Comparison of ENCODE assay signal across 25 mouse cellular contexts in genomic region chr14:48224203-48224602, GRCm38 (mm10).
DNase-seq lines count a peak whose midpoint lies in the region; ATAC-seq and TF ChIP-seq lines count a peak whose summit lies in the region.
"Had no signal": no experiment of that assay in that cellular context is flagged by ENCODE, and none has a peak within 500 bp of the region (broad histone marks: within the 10 kb centered on the region; RNA-seq: fewer than 3 reads in every experiment).

No protein-coding gene starts in this region.

- TF ChIP-seq EP300 in lung, postnatal 0 days (IDR thresholded peaks at IDR 0.05), result no peak

- peaks cover 14% of the 10 kb centered on the region for H3K4me1 ChIP-seq in forebrain, embryonic 16.5 days (replicated peaks; ENCODE audit: control insufficient read depth, insufficient read depth, low read length)
- peaks cover 14% of the 10 kb centered on the region for H3K4me1 ChIP-seq in forebrain, embryonic 10.5 days
- no peaks in the 10 kb centered on the region; the same call in 1 of the 2 replicates for H3K4me1 ChIP-seq in lung, postnatal 0 days (ENCODE audit: insufficient read depth, low read depth, low read length)
- H3K4me1 ChIP-seq in olfactory bulb, adult 2 months (ENCODE audit: control insufficient read depth, insufficient read depth, low read length), result peaks cover 25% of the 10 kb centered on the region
- H3K4me1 ChIP-seq in intestine, embryonic 15.5 days (replicated peaks), result peaks cover 3% of the 10 kb centered on the region; the same call in 1 of the 2 replicates
- H3K4me1 ChIP-seq: liver, embryonic 15.5 days; megakaryocyte, embryonic 14.5 days had no signal

- no peak for TF ChIP-seq CTCF in lung, postnatal 0 days (IDR thresholded peaks at IDR 0.05)
- no peak for TF ChIP-seq CTCF in olfactory bulb, adult 2 months (IDR thresholded peaks at IDR 0.05; ENCODE audit: insufficient read depth, low read depth, low read length)

- no peak for DNase-seq in forebrain, embryonic 10.5 days (ENCODE audit: extremely low spot score, low spot score)
- peak; percentile 56 for DNase-seq in layer of hippocampus, adult 9-11 months
- DNase-seq in layer of hippocampus, postnatal 10 days (ENCODE audit: low spot score in 2 of 2), result no peak
- DNase-seq in lung, postnatal 0 days (ENCODE audit: low spot score), result peak; percentile 84
- DNase-seq in lung, postnatal 10 days, result no peak
- DNase-seq: heart, adult 2 months; heart, postnatal 4 days; kidney, adult 9 months; kidney, postnatal 10 days; lung, postnatal 36 days; right cerebral cortex, postnatal 25 days; spleen, adult 18-20 months; thymus, adult 2 months; thymus, postnatal 36 days had no signal

- peak overlapping the region; percentile 50 for H3K27ac ChIP-seq in forebrain, embryonic 16.5 days (ENCODE audit: low read length)
- H3K27ac ChIP-seq in forebrain, embryonic 10.5 days, result no peak overlapping the region
- H3K27ac ChIP-seq in lung, postnatal 0 days (ENCODE audit: low read length), result no peak overlapping the region
- 0 out of 2 replicates have a peak overlapping the region, but pooled peaks have one; percentile 14 for H3K27ac ChIP-seq in olfactory bulb, adult 2 months (ENCODE audit: insufficient read depth, low read depth, low read length)
- no peak overlapping the region for H3K27ac ChIP-seq in intestine, embryonic 15.5 days
- H3K27ac ChIP-seq: gastrocnemius, adult 2 months; heart, adult 2 months; hindbrain, embryonic 13.5 days; liver, embryonic 15.5 days; midbrain, embryonic 12.5 days had no signal

- no peak for ATAC-seq in forebrain, embryonic 16.5 days
- peak; percentile 60 for ATAC-seq in lung, postnatal 0 days
- no peak for ATAC-seq in intestine, embryonic 15.5 days
- ATAC-seq: intestine, postnatal 0 days had no signal

- TF ChIP-seq POLR2A in olfactory bulb, adult 2 months (IDR thresholded peaks at IDR 0.05; ENCODE audit: insufficient read depth, low read depth, low read length), result no peak

- H3K27me3 ChIP-seq in forebrain, embryonic 16.5 days (replicated peaks; ENCODE audit: control insufficient read depth, insufficient read depth, low read length), result no peaks in the 10 kb centered on the region
- H3K27me3 ChIP-seq in forebrain, embryonic 10.5 days (ENCODE audit: poor library complexity, severe bottlenecking), result no peaks in the 10 kb centered on the region
- H3K27me3 ChIP-seq in lung, postnatal 0 days (replicated peaks; ENCODE audit: insufficient read depth, low read length), result no peaks in the 10 kb centered on the region
- no peaks in the 10 kb centered on the region for H3K27me3 ChIP-seq in intestine, embryonic 15.5 days (replicated peaks)
- H3K27me3 ChIP-seq: heart, embryonic 12.5 days; hindbrain, embryonic 13.5 days; limb, embryonic 12.5 days; liver, embryonic 15.5 days; megakaryocyte, embryonic 14.5 days; midbrain, embryonic 12.5 days had no signal

- H3K36me3 ChIP-seq in forebrain, embryonic 16.5 days (ENCODE audit: control insufficient read depth, insufficient read depth), result no peaks in the 10 kb centered on the region
- peaks cover 12% of the 10 kb centered on the region for H3K36me3 ChIP-seq in forebrain, embryonic 10.5 days (replicated peaks)
- no peaks in the 10 kb centered on the region for H3K36me3 ChIP-seq in lung, postnatal 0 days (ENCODE audit: insufficient read depth, low read length)
- no peaks in the 10 kb centered on the region for H3K36me3 ChIP-seq in intestine, embryonic 15.5 days
- H3K36me3 ChIP-seq: heart, embryonic 12.5 days; hindbrain, embryonic 13.5 days; liver, embryonic 15.5 days had no signal

- 59% methylated on average over 1 of the region's 1 CpGs for WGBS in forebrain, embryonic 16.5 days
- 95% methylated on average over 1 of the region's 1 CpGs for WGBS in forebrain, embryonic 10.5 days
- 72% methylated on average over 1 of the region's 1 CpGs for WGBS in lung, postnatal 0 days
- 66% methylated on average over 1 of the region's 1 CpGs for WGBS in olfactory bulb, adult 2 months
- 91% methylated on average over 1 of the region's 1 CpGs for WGBS in intestine, embryonic 15.5 days

- no peak overlapping the region for H3K4me2 ChIP-seq in forebrain, embryonic 16.5 days (ENCODE audit: low read length)
- H3K4me2 ChIP-seq in lung, postnatal 0 days (replicated peaks; ENCODE audit: low read depth, low read length), result no peak overlapping the region
- no peak overlapping the region for H3K4me2 ChIP-seq in intestine, embryonic 15.5 days (replicated peaks)
- H3K4me2 ChIP-seq: heart, embryonic 12.5 days; hindbrain, embryonic 13.5 days; limb, embryonic 12.5 days; liver, embryonic 15.5 days; midbrain, embryonic 12.5 days had no signal

- H3K9me3 ChIP-seq in forebrain, embryonic 16.5 days (ENCODE audit: control insufficient read depth, low read length), result no peaks in the 10 kb centered on the region
- no peaks in the 10 kb centered on the region for H3K9me3 ChIP-seq in forebrain, embryonic 10.5 days
- H3K9me3 ChIP-seq in lung, postnatal 0 days (ENCODE audit: low read length), result no peaks in the 10 kb centered on the region
- H3K9me3 ChIP-seq in intestine, embryonic 15.5 days, result no peaks in the 10 kb centered on the region
- H3K9me3 ChIP-seq: heart, embryonic 12.5 days; hindbrain, embryonic 13.5 days; limb, embryonic 12.5 days; liver, embryonic 15.5 days; midbrain, embryonic 12.5 days had no signal

- H3K4me3 ChIP-seq in forebrain, embryonic 16.5 days (replicated peaks; ENCODE audit: low read length), result no peak overlapping the region
- no peak overlapping the region for H3K4me3 ChIP-seq in forebrain, embryonic 10.5 days
- H3K4me3 ChIP-seq in lung, postnatal 0 days (ENCODE audit: low read depth, low read length), result no peak overlapping the region
- no peak overlapping the region for H3K4me3 ChIP-seq in olfactory bulb, adult 2 months (ENCODE audit: insufficient read depth, low read depth, low read length)
- H3K4me3 ChIP-seq in intestine, embryonic 15.5 days (replicated peaks), result no peak overlapping the region
- H3K4me3 ChIP-seq: gastrocnemius, adult 2 months; heart, adult 2 months; heart, embryonic 12.5 days; hindbrain, embryonic 13.5 days; limb, embryonic 12.5 days; liver, embryonic 15.5 days; megakaryocyte, embryonic 14.5 days; midbrain, embryonic 12.5 days had no signal

- no peak overlapping the region for H3K9ac ChIP-seq in forebrain, embryonic 16.5 days (replicated peaks; ENCODE audit: low read depth, low read length)
- H3K9ac ChIP-seq in lung, postnatal 0 days (replicated peaks; ENCODE audit: low read depth), result no peak overlapping the region
- H3K9ac ChIP-seq in intestine, embryonic 15.5 days, result no peak overlapping the region
- H3K9ac ChIP-seq: heart, embryonic 12.5 days; hindbrain, embryonic 13.5 days; limb, embryonic 12.5 days; liver, embryonic 15.5 days; midbrain, embryonic 12.5 days had no signal

Comparison
In these comparisons a context has a peak if more than half of its experiments do, and no peak if none do; other contexts are left out.
1. H3K27ac ChIP-seq: peak in forebrain, embryonic 16.5 days (single experiment) and olfactory bulb, adult 2 months (single experiment); none in forebrain, embryonic 10.5 days (single experiment), lung, postnatal 0 days (single experiment) and intestine, embryonic 15.5 days (single experiment).
2. DNase-seq: peak in layer of hippocampus, adult 9-11 months (single experiment) and lung, postnatal 0 days (single experiment); none in forebrain, embryonic 10.5 days (single experiment), layer of hippocampus, postnatal 10 days (0 of 2) and lung, postnatal 10 days (single experiment).